Mouse (Mus musculus) ES-E14 (cell line): Measurements from ENCODE around the gene Rpl5. TPM values are rescaled to one million over a fixed set of nuclear protein-coding genes. Genes with fewer than 3 reads are reported as not detected.
A peak's percentile ranks its signal among the peaks of the same experiment; 100 is the strongest.

Experiments
- DNase-seq: peaks from one replicate; pipeline ENCODE4 v3.0.0-alpha.2; 2013; ENCODE audit warnings: low read depth, low spot score
- H3K27ac ChIP-seq: 2 replicates; pipeline ENCODE4 v1.5.1; 2012; ENCODE audit warnings: low read depth, mild to moderate bottlenecking, low read length, moderate library complexity, mixed read lengths; ENCODE audit not compliant: poor library complexity, insufficient read depth, severe bottlenecking
- H3K36me3 ChIP-seq: 2 replicates; pipeline ENCODE4 v1.6.1; 2012; ENCODE audit warnings: mild to moderate bottlenecking, low read length, moderate library complexity, mixed read lengths; ENCODE audit not compliant: control insufficient read depth, poor library complexity, insufficient read depth, severe bottlenecking
- H3K4me1 ChIP-seq, 2 experiments: fragments of 150-350 bp in 1 of 2; sonication (generic) in 1 of 2; 2 replicates each; pipeline ENCODE4 v1.6.1; 2012; ENCODE audit warnings: low read length in 2 of 2, mild to moderate bottlenecking in 1 of 2, mixed read lengths in 1 of 2; ENCODE audit not compliant: control insufficient read depth in 2 of 2, insufficient read depth in 2 of 2, poor library complexity in 1 of 2
- H3K4me3 ChIP-seq, 2 experiments: fragments of 150-350 bp in 1 of 2; sonication (generic) in 1 of 2; 2 replicates each; pipeline ENCODE4 v1.5.1; 2012; ENCODE audit warnings: low read length in 2 of 2, low read depth in 1 of 2, mild to moderate bottlenecking in 1 of 2, mixed read lengths in 1 of 2; ENCODE audit not compliant: insufficient read depth in 1 of 2, poor library complexity in 1 of 2, severe bottlenecking in 1 of 2
- H3K9ac ChIP-seq: 2 replicates; pipeline ENCODE4 v1.6.1; 2012; ENCODE audit warnings: low read depth, mild to moderate bottlenecking, low read length, mixed read lengths; ENCODE audit not compliant: poor library complexity, insufficient read depth, severe bottlenecking
- H3K9me3 ChIP-seq: fragments of 150-350 bp; sonication (generic); 2 replicates; pipeline ENCODE4 v1.6.1; 2012; ENCODE audit warnings: low read depth, mild to moderate bottlenecking, low read length; ENCODE audit not compliant: control insufficient read depth, insufficient read depth
- CHD2 ChIP-seq: IDR thresholded peaks from 2 replicates; pipeline ENCODE4 v1.6.1; 2014; ENCODE audit warnings: mild to moderate bottlenecking, low read depth, low read length, inconsistent platforms
- HCFC1 ChIP-seq: IDR thresholded peaks from 2 replicates; pipeline ENCODE4 v1.6.1; 2012; ENCODE audit warnings: low read length, inconsistent platforms, borderline replicate concordance; ENCODE audit not compliant: insufficient read depth
- MAFK ChIP-seq: IDR thresholded peaks from 2 replicates; pipeline ENCODE4 v1.6.1; 2014; ENCODE audit warnings: mild to moderate bottlenecking, low read depth, low read length, inconsistent platforms; ENCODE audit not compliant: insufficient read depth
- ZC3H11A ChIP-seq: IDR thresholded peaks from 2 replicates; pipeline ENCODE4 v1.6.1; 2012; ENCODE audit warnings: low read depth, mild to moderate bottlenecking, inconsistent platforms, low read length, borderline replicate concordance
- ZNF384 ChIP-seq: IDR thresholded peaks from 2 replicates; pipeline ENCODE4 v1.6.1; 2012; ENCODE audit warnings: low read depth, low read length, inconsistent platforms
- in situ Hi-C, 2 experiments: fragments of 600-800 bp; cut with MboI; formaldehyde crosslinking; loops; one replicate each; pipeline ENCODE4 v1.15.1; 2025; ENCODE audit warnings: low sequenced_read_pairs in 2 of 2, inconsistent platforms in 1 of 2; ENCODE audit not compliant: unreplicated experiment in 2 of 2
- total RNA-seq: library from RNA; depleted of rRNA; stranded (reverse); fragments of 300-350 nt; gene quantifications from 2 replicates; pipeline ENCODE4 v1.2.3, GENCODE M21; 2012

The Rpl5 gene
- total RNA-seq, 1 experiment, result 752 TPM

- no peak for TF ChIP-seq HCFC1
- TF ChIP-seq CHD2, result no peak
- no peak for TF ChIP-seq ZNF384
- TF ChIP-seq ZC3H11A, result no peak
- TF ChIP-seq MAFK, result no peak
- H3K27ac ChIP-seq, result no peak overlapping the region
- in situ Hi-C loops, result loop anchor here in 1 of 2 experiments (10.0 kb wide), 1 partner anchor 115 kb away; no protein-coding TSS in a partner anchor
- no peak overlapping the region for H3K4me3 ChIP-seq
- no peak overlapping the region for H3K9ac ChIP-seq
- no peaks in the 10 kb centered on the region for H3K9me3 ChIP-seq
- H3K36me3 ChIP-seq, result peaks cover 22% of the 10 kb centered on the region
- no peaks in the 10 kb centered on the region for H3K4me1 ChIP-seq
- no peak for DNase-seq
Observed at GRCm38 (mm10) chr5:107910084-107910616, 9.8 kb downstream of the Rpl5 start.

- Histone ChIP-seq H3K36me3 (peaks cover 14% of the 10 kb centered on the region), H3K9me3 (no peaks in the 10 kb centered on the region), H3K4me1 (no peaks in the 10 kb centered on the region), H3K4me3 (no peak overlapping the region), H3K9ac (no peak overlapping the region), H3K27ac (no peak overlapping the region)
- no peak for DNase-seq
- in situ Hi-C loops, result loop anchor here in 1 of 2 experiments (10.0 kb wide), 1 partner anchor 114 kb away; no protein-coding TSS in a partner anchor
- TF ChIP-seq HCFC1 (no peak), CHD2 (no peak), MAFK (no peak), ZC3H11A (no peak), ZNF384 (no peak)
Observed at GRCm38 (mm10) chr5:107911012-107911411, 10.7 kb downstream of the Rpl5 start.

GRCm38 (mm10) chr5:107915280-107915679, 15.0 kb downstream of the Rpl5 start:
- in situ Hi-C loops, result loop anchor here in 1 of 2 experiments (10.0 kb wide), 1 partner anchor 110 kb away; no protein-coding TSS in a partner anchor
- no peak for DNase-seq

DNA sequence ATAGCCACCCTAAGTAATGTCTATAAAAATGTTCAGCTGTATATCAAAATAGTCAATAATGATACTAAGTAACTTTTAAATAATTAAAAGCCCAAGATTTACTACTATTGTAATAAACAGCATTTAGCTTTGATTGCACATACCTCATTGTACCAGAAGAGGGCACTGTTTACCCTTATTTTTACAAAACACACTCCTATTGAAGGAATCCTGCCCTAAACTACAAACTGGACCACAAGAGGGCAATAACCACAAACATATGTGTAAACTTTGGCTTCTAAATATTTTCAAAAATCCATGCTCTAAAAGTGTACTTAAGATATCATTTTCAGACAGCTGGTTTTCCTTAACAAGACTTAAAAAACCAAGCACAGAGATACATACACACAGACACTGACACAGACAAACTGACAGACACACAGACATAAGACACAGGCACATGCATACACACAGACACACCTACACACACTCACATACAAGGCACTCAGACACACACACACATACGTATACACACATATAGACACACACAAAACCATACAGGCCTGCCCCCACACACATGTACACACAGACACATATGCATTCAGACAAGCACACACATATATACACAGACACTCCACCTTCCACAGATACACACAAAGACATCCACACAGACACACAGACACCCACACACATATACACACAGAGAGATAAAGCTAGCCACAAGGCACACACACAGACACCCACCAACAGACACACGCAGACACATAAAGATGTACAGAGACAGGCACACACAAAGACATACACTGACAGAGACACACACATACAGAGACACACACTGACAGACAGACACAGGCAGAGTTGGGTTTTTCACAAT, 21.3 kb downstream of the Rpl5 start:
- TF ChIP-seq ZC3H11A (0 out of 2 replicates have a peak, but pooled peaks have one; percentile 86), CHD2 (no peak)
- Histone ChIP-seq H3K9me3 (no peaks in the 10 kb centered on the region), H3K4me1 (no peaks in the 10 kb centered on the region), H3K9ac (no peak overlapping the region), H3K36me3 (no peaks in the 10 kb centered on the region), H3K4me3 (no peak overlapping the region), H3K27ac (no peak overlapping the region)
- in situ Hi-C loops, result no loop called here
- peak; percentile 38 for DNase-seq

More at GRCm38 (mm10) chr5:107915280-107915679, 15.0 kb downstream of the Rpl5 start:
- TF ChIP-seq CHD2 (no peak), ZC3H11A (no peak), ZNF384 (no peak), MAFK (no peak), HCFC1 (no peak)
- no peak overlapping the region for H3K4me3 ChIP-seq
- H3K27ac ChIP-seq, result no peak overlapping the region
- H3K9ac ChIP-seq, result no peak overlapping the region
- H3K36me3 ChIP-seq, result no peaks in the 10 kb centered on the region
- no peaks in the 10 kb centered on the region for H3K4me1 ChIP-seq
- H3K9me3 ChIP-seq, result no peaks in the 10 kb centered on the region
